12 mouse cellular contexts compared by ENCODE assay signal in genomic region chr11:3101875-3102494, GRCm38 (mm10).
DNase-seq lines count a peak whose midpoint lies in the region; ATAC-seq and TF ChIP-seq lines count a peak whose summit lies in the region.
"Had no signal": no experiment of that assay in that cellular context is flagged by ENCODE, and none has a peak within 500 bp of the region (broad histone marks: within the 10 kb centered on the region; RNA-seq: fewer than 3 reads in every experiment).

No protein-coding gene starts in this region.

- no peaks in the 10 kb centered on the region for H3K4me1 ChIP-seq in forebrain, embryonic 12.5 days
- H3K4me1 ChIP-seq in forebrain, embryonic 15.5 days: no peaks in the 10 kb centered on the region
- H3K4me1 ChIP-seq in kidney, postnatal 0 days (replicated peaks; ENCODE audit: insufficient read depth, low read length): no peaks in the 10 kb centered on the region

- DNase-seq in kidney, postnatal 0 days (ENCODE audit: low spot score): no peak
- DNase-seq in kidney, adult 18-20 months: no peak
- DNase-seq in 3134 (ENCODE audit: extremely low read depth, insufficient read length, low spot score) (peak; percentile 49), R1 (ENCODE audit: low read depth, low spot score) (peak; percentile 30)
- no peak for DNase-seq in frontal cortex, adult 2 months (ENCODE audit: extremely low spot score in 1 of 2, low spot score in 1 of 2)
- DNase-seq: heart, adult 18-20 months; kidney, postnatal 36 days; thymus, postnatal 36 days had no signal

- H3K27me3 ChIP-seq in forebrain, embryonic 12.5 days: no peaks in the 10 kb centered on the region
- no peaks in the 10 kb centered on the region for H3K27me3 ChIP-seq in forebrain, embryonic 15.5 days
- no peaks in the 10 kb centered on the region for H3K27me3 ChIP-seq in kidney, postnatal 0 days (ENCODE audit: insufficient read depth, low read length)
- H3K27me3 ChIP-seq: megakaryocyte, embryonic 14.5 days had no signal

- no peak for TF ChIP-seq CTCF in kidney, postnatal 0 days (IDR thresholded peaks at IDR 0.05; ENCODE audit: low read depth)

- H3K9me3 ChIP-seq in forebrain, embryonic 12.5 days: peaks cover 53% of the 10 kb centered on the region
- peaks cover 42% of the 10 kb centered on the region for H3K9me3 ChIP-seq in forebrain, embryonic 15.5 days
- peaks cover 30% of the 10 kb centered on the region for H3K9me3 ChIP-seq in kidney, postnatal 0 days (replicated peaks; ENCODE audit: low read length)

- ATAC-seq in forebrain, embryonic 12.5 days (ENCODE audit: low FRiP score): peak; percentile 61; the same call in 1 of the 2 replicates
- ATAC-seq in forebrain, embryonic 15.5 days (replicated peaks): no peak
- ATAC-seq in kidney, postnatal 0 days (replicated peaks; ENCODE audit: low FRiP score, low read depth): peak; percentile 63; the same call in 1 of the 2 replicates
- no peak for ATAC-seq in megakaryocyte progenitor cell, adult 5-6 weeks (replicated peaks; ENCODE audit: poor library complexity)

- WGBS in forebrain, embryonic 12.5 days: 71% methylated on average over 10 of the region's 10 CpGs
- WGBS in forebrain, embryonic 15.5 days: 69% methylated on average over 10 of the region's 10 CpGs
- 74% methylated on average over 10 of the region's 10 CpGs for WGBS in kidney, postnatal 0 days

- H3K9ac ChIP-seq in forebrain, embryonic 12.5 days: no peak overlapping the region
- H3K9ac ChIP-seq in forebrain, embryonic 15.5 days (replicated peaks): no peak overlapping the region
- H3K9ac ChIP-seq in kidney, postnatal 0 days (ENCODE audit: low read depth, low read length): no peak overlapping the region

- no peak overlapping the region for H3K4me3 ChIP-seq in forebrain, embryonic 12.5 days (replicated peaks)
- no peak overlapping the region for H3K4me3 ChIP-seq in forebrain, embryonic 15.5 days
- no peak overlapping the region for H3K4me3 ChIP-seq in kidney, postnatal 0 days (replicated peaks; ENCODE audit: low read depth, low read length)
- H3K4me3 ChIP-seq: megakaryocyte, embryonic 14.5 days had no signal

- no peaks in the 10 kb centered on the region for H3K36me3 ChIP-seq in forebrain, embryonic 12.5 days (replicated peaks)
- H3K36me3 ChIP-seq in forebrain, embryonic 15.5 days: no peaks in the 10 kb centered on the region; the same call in 1 of the 2 replicates
- no peaks in the 10 kb centered on the region for H3K36me3 ChIP-seq in kidney, postnatal 0 days (ENCODE audit: insufficient read depth, low read length)

- H3K27ac ChIP-seq in forebrain, embryonic 12.5 days: no peak overlapping the region
- H3K27ac ChIP-seq in forebrain, embryonic 15.5 days (replicated peaks): no peak overlapping the region
- H3K27ac ChIP-seq in kidney, postnatal 0 days: no peak overlapping the region

- no peak overlapping the region for H3K4me2 ChIP-seq in forebrain, embryonic 12.5 days
- no peak overlapping the region for H3K4me2 ChIP-seq in forebrain, embryonic 15.5 days (replicated peaks)
- H3K4me2 ChIP-seq in kidney, postnatal 0 days (ENCODE audit: low read length): no peak overlapping the region

Comparison
In these comparisons a context has a peak if more than half of its experiments do, and no peak if none do; other contexts are left out.
1. ATAC-seq: peak in forebrain, embryonic 12.5 days (single experiment) and kidney, postnatal 0 days (single experiment); none in forebrain, embryonic 15.5 days (single experiment) and megakaryocyte progenitor cell, adult 5-6 weeks (single experiment).
2. DNase-seq: peak in 3134 (single experiment) and R1 (single experiment); none in kidney, postnatal 0 days (single experiment), kidney, adult 18-20 months (single experiment) and frontal cortex, adult 2 months (0 of 2).